Mouse (Mus musculus) lung, embryonic 14.5 days (tissue): Measurements from ENCODE around the gene Treml1. TPM values are rescaled to one million over a fixed set of nuclear protein-coding genes. Genes with fewer than 3 reads are reported as not detected.

ENCODE experiments used
- ATAC-seq: fragments of 200-750 bp; cut with Nextera tagmentation; 2 replicates; pipeline ENCODE4 v1.8.0; 2017; ENCODE audit warnings: mild to moderate bottlenecking, moderate TSS enrichment, moderate library complexity; ENCODE audit not compliant: insufficient read depth
- DNase-seq: peaks from one replicate; pipeline ENCODE4 v3.0.0-alpha.2; 2015
- H3K27ac ChIP-seq: fragments of 300-500 bp; sonication (generic); 2 replicates; pipeline ENCODE4 v1.5.1; 2014; ENCODE audit warnings: low read depth, mild to moderate bottlenecking, moderate library complexity
- H3K27me3 ChIP-seq: fragments of 300-500 bp; sonication (generic); 2 replicates; pipeline ENCODE4 v1.6.1; 2014; ENCODE audit warnings: low read length, control low read depth; ENCODE audit not compliant: insufficient read depth
- H3K36me3 ChIP-seq: fragments of 300-500 bp; sonication (generic); 2 replicates; pipeline ENCODE4 v1.6.1; 2014; ENCODE audit warnings: control low read depth; ENCODE audit not compliant: insufficient read depth
- H3K4me1 ChIP-seq: fragments of 300-500 bp; sonication (generic); 2 replicates; pipeline ENCODE4 v1.6.1; 2014; ENCODE audit warnings: antibody characterized with exemption, control low read depth; ENCODE audit not compliant: insufficient read depth
- H3K4me2 ChIP-seq: fragments of 300-500 bp; sonication (generic); 2 replicates; pipeline ENCODE4 v1.6.1; 2014; ENCODE audit warnings: mild to moderate bottlenecking
- H3K4me3 ChIP-seq: fragments of 300-500 bp; sonication (generic); 2 replicates; pipeline ENCODE4 v1.5.1; 2014; ENCODE audit warnings: low read depth, low read length
- H3K9ac ChIP-seq: fragments of 300-500 bp; sonication (generic); 2 replicates; pipeline ENCODE4 v1.6.1; 2014
- H3K9me3 ChIP-seq: fragments of 300-500 bp; sonication (generic); 2 replicates; pipeline ENCODE4 v1.6.1; 2016; ENCODE audit warnings: low read depth, low read length, control low read depth
- CTCF ChIP-seq: IDR thresholded peaks from 2 replicates; pipeline ENCODE4 v1.5.1; 2016; ENCODE audit warnings: antibody characterized with exemption, low read depth
- WGBS: fragments of 180-500 bp; shearing (Covaris S2); extraction: QIAGEN DNeasy Blood & Tissue Kit; methylation state at CpG from one replicate; pipeline ENCODE4 v1.1.7; 2014; 5-methylcytosine and 5-hydroxymethylcytosine counted together
- polyA plus RNA-seq: library from polyadenylated mRNA; unstranded; fragments of >200 nt; fragmentation: Nextera tagmentation; extraction: Ambion mirVana; gene quantifications from 2 replicates; pipeline ENCODE4 v1.2.1, GENCODE M21; 2014

Gene Treml1
- polyA plus RNA-seq, 1 experiment from 2014 or later = 3.1 TPM

GRCm38 (mm10) chr17:48325093-48325492 is 34.6 kb upstream of the Treml1 start:
- DNase-seq = no peak
- no peak for ATAC-seq
- H3K36me3 ChIP-seq = no peaks in the 10 kb centered on the region
- H3K4me1 ChIP-seq = no peaks in the 10 kb centered on the region
- H3K27ac ChIP-seq = no peak overlapping the region
- no peak overlapping the region for H3K4me2 ChIP-seq
- H3K9ac ChIP-seq = no peak overlapping the region
- no peak for TF ChIP-seq CTCF
- H3K9me3 ChIP-seq = no peaks in the 10 kb centered on the region
- no peaks in the 10 kb centered on the region for H3K27me3 ChIP-seq
- H3K4me3 ChIP-seq = no peak overlapping the region
- 87% methylated on average over 6 of the region's 6 CpGs for WGBS

- Histone ChIP-seq H3K4me2 (no peak overlapping the region), H3K9me3 (no peaks in the 10 kb centered on the region), H3K36me3 (no peaks in the 10 kb centered on the region), H3K4me1 (no peaks in the 10 kb centered on the region), H3K4me3 (no peak overlapping the region), H3K9ac (no peak overlapping the region), H3K27me3 (no peaks in the 10 kb centered on the region), H3K27ac (no peak overlapping the region)
- no peak for DNase-seq
- ATAC-seq = no peak
- 62% methylated on average over 11 of the region's 11 CpGs for WGBS
- TF ChIP-seq CTCF = no peak
These were observed 34.1 kb upstream of the Treml1 start for GRCm38 (mm10) chr17:48325638-48326037.

GRCm38 (mm10) chr17:48326656-48327055 is 33.1 kb upstream of the Treml1 start:
- no peak overlapping the region for H3K27ac ChIP-seq
- H3K4me3 ChIP-seq = no peak overlapping the region
- DNase-seq = no peak
- no peaks in the 10 kb centered on the region for H3K9me3 ChIP-seq
- H3K4me1 ChIP-seq = no peaks in the 10 kb centered on the region
- H3K36me3 ChIP-seq = no peaks in the 10 kb centered on the region
- no peak overlapping the region for H3K9ac ChIP-seq
- no peaks in the 10 kb centered on the region for H3K27me3 ChIP-seq
- 69% methylated on average over 4 of the region's 4 CpGs for WGBS
- no peak for TF ChIP-seq CTCF
- H3K4me2 ChIP-seq = no peak overlapping the region
- no peak for ATAC-seq

- Histone ChIP-seq H3K9ac (no peak overlapping the region), H3K4me1 (no peaks in the 10 kb centered on the region), H3K27me3 (no peaks in the 10 kb centered on the region), H3K9me3 (no peaks in the 10 kb centered on the region), H3K4me2 (no peak overlapping the region), H3K4me3 (no peak overlapping the region), H3K27ac (no peak overlapping the region), H3K36me3 (no peaks in the 10 kb centered on the region)
- DNase-seq = no peak
- ATAC-seq = no peak
- no peak for TF ChIP-seq CTCF
- 74% methylated on average over 2 of the region's 2 CpGs for WGBS
These were observed 27.2 kb upstream of the Treml1 start for GRCm38 (mm10) chr17:48332524-48332923.

GRCm38 (mm10) chr17:48334186-48334585 is 25.5 kb upstream of the Treml1 start:
- DNase-seq (no peak), ATAC-seq (no peak)
- H3K36me3 ChIP-seq = no peaks in the 10 kb centered on the region
- H3K27me3 ChIP-seq = no peaks in the 10 kb centered on the region
- no peak overlapping the region for H3K9ac ChIP-seq
- no peaks in the 10 kb centered on the region for H3K9me3 ChIP-seq
- H3K4me2 ChIP-seq = no peak overlapping the region
- H3K4me3 ChIP-seq = no peak overlapping the region
- no peaks in the 10 kb centered on the region for H3K4me1 ChIP-seq
- no peak overlapping the region for H3K27ac ChIP-seq
- TF ChIP-seq CTCF = no peak
- WGBS = 90% methylated on average over 4 of the region's 4 CpGs

GRCm38 (mm10) chr17:48336857-48337256 is 22.9 kb upstream of the Treml1 start:
- Histone ChIP-seq H3K36me3 (no peaks in the 10 kb centered on the region), H3K4me1 (no peaks in the 10 kb centered on the region), H3K4me3 (no peak overlapping the region), H3K9ac (no peak overlapping the region), H3K9me3 (no peaks in the 10 kb centered on the region), H3K27ac (no peak overlapping the region), H3K4me2 (no peak overlapping the region), H3K27me3 (no peaks in the 10 kb centered on the region)
- peak; percentile 82 for TF ChIP-seq CTCF
- ATAC-seq = 0 out of 2 replicates have a peak, but pooled peaks have one; percentile 66
- peak; percentile 87 for DNase-seq
- 2% methylated on average over 6 of the region's 6 CpGs for WGBS

- H3K4me2 ChIP-seq = no peak overlapping the region
- no peaks in the 10 kb centered on the region for H3K36me3 ChIP-seq
- H3K27ac ChIP-seq = no peak overlapping the region
- no peak for TF ChIP-seq CTCF
- H3K4me1 ChIP-seq = no peaks in the 10 kb centered on the region
- no peak overlapping the region for H3K9ac ChIP-seq
- H3K4me3 ChIP-seq = no peak overlapping the region
- 56% methylated on average over 1 of the region's 1 CpGs for WGBS
- ATAC-seq (no peak), DNase-seq (no peak)
- H3K27me3 ChIP-seq = no peaks in the 10 kb centered on the region
- no peaks in the 10 kb centered on the region for H3K9me3 ChIP-seq
These were observed 19.4 kb upstream of the Treml1 start for GRCm38 (mm10) chr17:48340267-48340666.

GRCm38 (mm10) chr17:48341947-48342346 is 17.8 kb upstream of the Treml1 start:
- no peak for ATAC-seq
- DNase-seq = no peak
- H3K36me3 ChIP-seq = no peaks in the 10 kb centered on the region
- no peak for TF ChIP-seq CTCF
- H3K4me1 ChIP-seq = no peaks in the 10 kb centered on the region
- H3K4me2 ChIP-seq = no peak overlapping the region
- no peak overlapping the region for H3K9ac ChIP-seq
- H3K27ac ChIP-seq = no peak overlapping the region
- no peaks in the 10 kb centered on the region for H3K27me3 ChIP-seq
- H3K4me3 ChIP-seq = no peak overlapping the region
- no peaks in the 10 kb centered on the region for H3K9me3 ChIP-seq
- 67% methylated on average over 3 of the region's 3 CpGs for WGBS
